Mouse (Mus musculus) kidney, embryonic 16.5 days (tissue): ENCODE measurements around the gene Zfand4. TPM values are rescaled to one million over a fixed set of nuclear protein-coding genes. Genes with fewer than 3 reads are reported as not detected.

Experiments
- ATAC-seq: fragments of 200-750 bp; cut with Nextera tagmentation; 2 replicates; pipeline ENCODE4 v1.8.0; 2017; ENCODE audit warnings: moderate TSS enrichment; ENCODE audit not compliant: low FRiP score, low TSS enrichment
- H3K27ac ChIP-seq: fragments of 300-500 bp; sonication (generic); 2 replicates; pipeline ENCODE4 v1.5.1; 2014; ENCODE audit warnings: low read length
- H3K27me3 ChIP-seq: fragments of 300-500 bp; sonication (generic); 2 replicates; pipeline ENCODE4 v1.6.1; 2014; ENCODE audit warnings: low read length, control low read depth, mixed read lengths; ENCODE audit not compliant: insufficient read depth
- H3K36me3 ChIP-seq: fragments of 300-500 bp; sonication (generic); 2 replicates; pipeline ENCODE4 v1.6.1; 2014; ENCODE audit warnings: low read length, control low read depth, mixed read lengths; ENCODE audit not compliant: insufficient read depth
- H3K4me1 ChIP-seq: fragments of 300-500 bp; sonication (generic); 2 replicates; pipeline ENCODE4 v1.6.1; 2014; ENCODE audit warnings: low read length, control low read depth, mixed read lengths; ENCODE audit not compliant: insufficient read depth
- H3K4me2 ChIP-seq: fragments of 300-500 bp; sonication (generic); replicated peaks from 2 replicates; pipeline ENCODE4 v1.6.1; 2014; ENCODE audit warnings: low read depth, low read length
- H3K4me3 ChIP-seq: fragments of 300-500 bp; sonication (generic); 2 replicates; pipeline ENCODE4 v1.5.1; 2014; ENCODE audit warnings: mild to moderate bottlenecking, low read length
- H3K9ac ChIP-seq: fragments of 300-500 bp; sonication (generic); replicated peaks from 2 replicates; pipeline ENCODE4 v1.6.1; 2014; ENCODE audit warnings: low read length
- H3K9me3 ChIP-seq: fragments of 300-500 bp; sonication (generic); 2 replicates; pipeline ENCODE4 v1.6.1; 2016; ENCODE audit warnings: low read length, control low read depth
- WGBS: fragments of 180-500 bp; shearing (Covaris S2); extraction: QIAGEN DNeasy Blood & Tissue Kit; methylation state at CpG from one replicate; pipeline ENCODE4 v1.1.7; 2014; 5-methylcytosine and 5-hydroxymethylcytosine counted together
- polyA plus RNA-seq: library from polyadenylated mRNA; unstranded; fragments of >200 nt; fragmentation: Nextera tagmentation; extraction: Ambion mirVana; gene quantifications from 2 replicates; pipeline ENCODE4 v1.2.1, GENCODE M21; 2015

Zfand4 gene
- polyA plus RNA-seq, 1 experiment from 2014 or later, result 5.9 TPM

GRCm38 (mm10) chr6:116264836-116265235 lies 814 bp downstream of the Zfand4 start:
- Histone ChIP-seq H3K4me2 (peak overlapping the region; percentile 83), H3K27me3 (no peaks in the 10 kb centered on the region), H3K4me1 (peaks cover 17% of the 10 kb centered on the region), H3K27ac (no peak overlapping the region), H3K36me3 (0 out of 2 replicates have a peak, but pooled peaks cover 16% of the 10 kb centered on the region), H3K9ac (no peak overlapping the region), H3K9me3 (no peaks in the 10 kb centered on the region), H3K4me3 (peak overlapping the region; percentile 73)
- ATAC-seq, result no peak
- 76% methylated on average over 11 of the region's 11 CpGs for WGBS

GRCm38 (mm10) chr6:116265603-116266002 lies 1.6 kb downstream of the Zfand4 start:
- 0 out of 2 replicates have a peak, but pooled peaks cover 11% of the 10 kb centered on the region for H3K36me3 ChIP-seq
- peak overlapping the region; percentile 47; the same call in 1 of the 2 replicates for H3K4me2 ChIP-seq
- peaks cover 17% of the 10 kb centered on the region for H3K4me1 ChIP-seq
- no peak overlapping the region for H3K27ac ChIP-seq
- no peak overlapping the region for H3K4me3 ChIP-seq
- H3K9me3 ChIP-seq, result no peaks in the 10 kb centered on the region
- WGBS, result 70% methylated on average over 4 of the region's 4 CpGs
- no peaks in the 10 kb centered on the region for H3K27me3 ChIP-seq
- H3K9ac ChIP-seq, result no peak overlapping the region
- no peak for ATAC-seq

GRCm38 (mm10) chr6:116266273-116267109 lies 2.5 kb downstream of the Zfand4 start:
- WGBS, result 20% methylated on average over 11 of the region's 11 CpGs
- Histone ChIP-seq H3K4me3 (peak overlapping the region; percentile 17), H3K9ac (peak overlapping the region; percentile 51; the same call in 1 of the 2 replicates), H3K27ac (no peak overlapping the region), H3K9me3 (no peaks in the 10 kb centered on the region), H3K4me1 (peaks cover 17% of the 10 kb centered on the region), H3K4me2 (peak overlapping the region; percentile 47), H3K27me3 (no peaks in the 10 kb centered on the region), H3K36me3 (0 out of 2 replicates have a peak, but pooled peaks cover 9% of the 10 kb centered on the region)
- peak; percentile 64 for ATAC-seq

- Histone ChIP-seq H3K27ac (no peak overlapping the region), H3K9ac (no peak overlapping the region), H3K27me3 (no peaks in the 10 kb centered on the region), H3K9me3 (no peaks in the 10 kb centered on the region), H3K4me3 (no peak overlapping the region), H3K4me2 (no peak overlapping the region), H3K4me1 (peaks cover 17% of the 10 kb centered on the region), H3K36me3 (0 out of 2 replicates have a peak, but pooled peaks cover 3% of the 10 kb centered on the region)
- ATAC-seq, result no peak
- 89% methylated on average over 1 of the region's 1 CpGs for WGBS
Measured at GRCm38 (mm10) chr6:116267110-116267423, 3.0 kb downstream of the Zfand4 start.

GRCm38 (mm10) chr6:116275695-116276094 lies 11.7 kb downstream of the Zfand4 start:
- no peaks in the 10 kb centered on the region for H3K36me3 ChIP-seq
- no peaks in the 10 kb centered on the region for H3K27me3 ChIP-seq
- no peaks in the 10 kb centered on the region for H3K9me3 ChIP-seq
- no peak overlapping the region for H3K4me3 ChIP-seq
- H3K4me1 ChIP-seq, result no peaks in the 10 kb centered on the region
- no peak overlapping the region for H3K27ac ChIP-seq
- no peak overlapping the region for H3K4me2 ChIP-seq
- 77% methylated on average over 4 of the region's 4 CpGs for WGBS
- ATAC-seq, result no peak
- no peak overlapping the region for H3K9ac ChIP-seq

GRCm38 (mm10) chr6:116278679-116279317 lies 14.8 kb downstream of the Zfand4 start:
- H3K4me2 ChIP-seq, result no peak overlapping the region
- 76% methylated on average over 5 of the region's 5 CpGs for WGBS

GRCm38 (mm10) chr6:116281014-116281413 lies 17.0 kb downstream of the Zfand4 start:
- H3K4me3 ChIP-seq, result no peak overlapping the region

More at GRCm38 (mm10) chr6:116278679-116279317, 14.8 kb downstream of the Zfand4 start:
- Histone ChIP-seq H3K9me3 (no peaks in the 10 kb centered on the region), H3K4me3 (no peak overlapping the region), H3K27ac (no peak overlapping the region), H3K27me3 (no peaks in the 10 kb centered on the region), H3K4me1 (no peaks in the 10 kb centered on the region), H3K9ac (no peak overlapping the region), H3K36me3 (no peaks in the 10 kb centered on the region)
- no peak for ATAC-seq

GRCm38 (mm10) chr6:116282546-116282945 lies 18.5 kb downstream of the Zfand4 start:
- Histone ChIP-seq H3K36me3 (no peaks in the 10 kb centered on the region), H3K4me1 (peaks cover 4% of the 10 kb centered on the region), H3K9ac (no peak overlapping the region), H3K4me3 (no peak overlapping the region), H3K27me3 (no peaks in the 10 kb centered on the region), H3K9me3 (no peaks in the 10 kb centered on the region), H3K4me2 (no peak overlapping the region), H3K27ac (no peak overlapping the region)
- 57% methylated on average over 4 of the region's 4 CpGs for WGBS
- no peak for ATAC-seq

More at GRCm38 (mm10) chr6:116281014-116281413, 17.0 kb downstream of the Zfand4 start:
- ATAC-seq, result no peak
- Histone ChIP-seq H3K9me3 (no peaks in the 10 kb centered on the region), H3K36me3 (no peaks in the 10 kb centered on the region), H3K4me1 (no peaks in the 10 kb centered on the region), H3K4me2 (no peak overlapping the region), H3K27ac (no peak overlapping the region), H3K27me3 (no peaks in the 10 kb centered on the region), H3K9ac (no peak overlapping the region)
- WGBS, result 96% methylated on average over 13 of the region's 13 CpGs

- Histone ChIP-seq H3K9ac (no peak overlapping the region), H3K4me2 (no peak overlapping the region), H3K27ac (no peak overlapping the region), H3K36me3 (no peaks in the 10 kb centered on the region), H3K4me1 (peaks cover 4% of the 10 kb centered on the region), H3K9me3 (no peaks in the 10 kb centered on the region), H3K27me3 (no peaks in the 10 kb centered on the region), H3K4me3 (no peak overlapping the region)
- peak; percentile 59; the same call in 1 of the 2 replicates for ATAC-seq
- WGBS, result 41% methylated on average over 3 of the region's 3 CpGs
Measured at GRCm38 (mm10) chr6:116283280-116283679, 19.3 kb downstream of the Zfand4 start.

GRCm38 (mm10) chr6:116286321-116286720 lies 22.3 kb downstream of the Zfand4 start:
- H3K4me2 ChIP-seq, result no peak overlapping the region
- no peak overlapping the region for H3K9ac ChIP-seq
- no peak overlapping the region for H3K27ac ChIP-seq
- no peak overlapping the region for H3K4me3 ChIP-seq
- H3K4me1 ChIP-seq, result peaks cover 4% of the 10 kb centered on the region
- H3K36me3 ChIP-seq, result no peaks in the 10 kb centered on the region
- H3K27me3 ChIP-seq, result no peaks in the 10 kb centered on the region
- 80% methylated on average over 4 of the region's 4 CpGs for WGBS
- no peaks in the 10 kb centered on the region for H3K9me3 ChIP-seq
- no peak; the same call in 1 of the 2 replicates for ATAC-seq
